Mouse (Mus musculus) layer of hippocampus, adult 18-20 months (tissue): ENCODE results near the gene Rassf2. TPM values are rescaled to one million over a fixed set of nuclear protein-coding genes. Genes with fewer than 3 reads are reported as not detected.

ENCODE experiments used
- DNase-seq, 2 experiments: peaks; one replicate each; pipeline ENCODE4 v3.0.0; 2022; ENCODE audit warnings: low spot score in 2 of 2
- total RNA-seq, 2 experiments: library from RNA; stranded (reverse); gene quantifications; 2 replicates each; pipeline ENCODE4 v1.2.3; 2021

Gene Rassf2
- total RNA-seq, 2 experiments from 2014 or later, result 45.5 to 52.1 TPM

DNA sequence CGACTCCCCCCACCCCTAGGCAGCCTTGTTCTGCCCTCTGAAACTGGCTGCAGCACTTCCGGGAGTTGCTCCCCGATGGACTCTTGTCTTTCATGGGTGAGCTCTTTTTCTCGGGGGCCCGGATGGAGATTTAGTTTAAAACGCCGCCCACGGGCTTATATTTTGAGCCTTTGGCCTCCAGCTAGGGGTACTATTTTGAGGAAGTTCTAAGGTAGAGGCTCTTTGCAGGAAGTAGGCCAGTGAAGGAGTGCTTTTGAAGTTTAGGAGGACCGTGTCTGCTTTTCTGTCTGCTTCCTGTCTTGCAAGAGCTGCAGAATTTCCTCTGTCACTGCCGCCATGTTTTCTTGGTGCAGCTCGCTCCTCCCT is 5.4 kb upstream of the Rassf2 start:
- DNase-seq, result no peak

DNA sequence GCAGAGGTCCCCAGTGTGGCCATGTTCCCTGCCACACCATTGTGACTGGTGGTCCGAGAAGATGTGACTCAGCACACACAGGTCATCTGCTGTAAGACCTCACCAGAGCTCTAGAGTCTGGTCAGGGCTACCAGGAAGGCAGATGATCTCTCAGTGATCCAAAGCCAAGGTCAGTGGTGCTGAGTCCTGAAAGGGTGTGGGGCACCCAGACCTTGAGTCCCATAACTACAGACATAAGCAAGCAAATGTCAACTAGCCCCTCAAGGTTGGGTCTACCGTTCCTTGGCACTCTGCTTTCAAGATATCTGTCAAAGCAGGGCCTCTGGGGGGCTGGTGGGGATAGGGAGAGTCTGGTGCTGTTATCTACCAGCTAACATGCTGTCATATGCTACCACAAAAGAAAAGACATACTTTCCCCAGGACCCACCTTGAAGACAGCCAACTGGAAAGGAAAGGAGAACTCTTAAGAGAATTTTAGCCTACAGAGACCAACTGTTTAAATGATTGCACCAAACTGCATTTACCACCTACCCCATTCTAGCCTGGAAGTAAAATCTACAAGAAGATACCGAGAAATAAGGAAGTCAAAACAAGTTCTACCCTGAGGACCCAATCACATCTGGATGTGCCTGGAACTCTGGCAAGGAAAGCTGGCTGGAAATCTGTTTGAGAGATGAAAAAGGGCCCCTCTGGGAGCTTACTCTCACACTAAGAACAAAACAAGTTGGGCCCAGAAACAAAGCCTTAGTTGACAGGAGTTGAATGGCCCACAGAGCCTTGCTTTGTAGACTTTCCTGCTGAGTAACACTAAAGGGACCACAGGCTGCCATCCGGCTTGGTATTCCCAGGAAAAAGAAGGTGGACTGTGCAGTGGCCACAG is 4.8 kb upstream of the Rassf2 start:
- no peak for DNase-seq

DNA sequence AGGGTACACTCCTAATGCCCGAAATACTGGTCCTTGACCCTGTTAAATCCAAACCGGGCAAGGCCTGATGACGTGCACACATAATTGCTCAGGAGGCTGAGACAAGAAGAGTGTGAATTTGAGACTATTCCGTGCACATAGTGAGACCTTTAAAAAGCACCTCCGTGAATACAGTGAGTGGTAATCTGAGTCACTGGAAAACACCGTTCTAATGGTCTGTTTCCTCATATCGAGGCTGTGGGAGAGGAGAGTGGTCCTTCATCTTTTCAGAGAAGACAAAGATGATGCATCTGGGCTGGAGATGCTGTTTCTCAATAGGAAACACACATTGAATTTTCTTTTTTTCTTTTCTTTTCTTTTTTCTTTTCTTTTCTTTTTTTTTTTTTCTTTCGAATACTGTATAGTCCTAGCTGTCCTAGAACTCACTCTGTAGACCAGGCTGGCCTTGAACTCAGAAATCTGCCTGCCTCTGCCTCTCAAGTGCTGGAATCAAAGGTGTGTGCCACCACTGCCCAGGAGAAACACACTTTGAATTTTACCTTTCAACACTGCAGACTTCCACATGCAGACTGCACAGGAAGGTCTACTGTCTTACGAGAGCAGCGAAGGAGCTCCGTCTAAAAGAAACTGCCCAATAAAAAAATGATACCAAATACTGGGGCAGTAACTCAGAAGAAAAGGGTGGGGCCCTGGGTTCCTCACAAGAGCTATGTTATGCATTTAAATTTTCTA is 1.5 kb upstream of the Rassf2 start:
- DNase-seq, result no peak

DNA sequence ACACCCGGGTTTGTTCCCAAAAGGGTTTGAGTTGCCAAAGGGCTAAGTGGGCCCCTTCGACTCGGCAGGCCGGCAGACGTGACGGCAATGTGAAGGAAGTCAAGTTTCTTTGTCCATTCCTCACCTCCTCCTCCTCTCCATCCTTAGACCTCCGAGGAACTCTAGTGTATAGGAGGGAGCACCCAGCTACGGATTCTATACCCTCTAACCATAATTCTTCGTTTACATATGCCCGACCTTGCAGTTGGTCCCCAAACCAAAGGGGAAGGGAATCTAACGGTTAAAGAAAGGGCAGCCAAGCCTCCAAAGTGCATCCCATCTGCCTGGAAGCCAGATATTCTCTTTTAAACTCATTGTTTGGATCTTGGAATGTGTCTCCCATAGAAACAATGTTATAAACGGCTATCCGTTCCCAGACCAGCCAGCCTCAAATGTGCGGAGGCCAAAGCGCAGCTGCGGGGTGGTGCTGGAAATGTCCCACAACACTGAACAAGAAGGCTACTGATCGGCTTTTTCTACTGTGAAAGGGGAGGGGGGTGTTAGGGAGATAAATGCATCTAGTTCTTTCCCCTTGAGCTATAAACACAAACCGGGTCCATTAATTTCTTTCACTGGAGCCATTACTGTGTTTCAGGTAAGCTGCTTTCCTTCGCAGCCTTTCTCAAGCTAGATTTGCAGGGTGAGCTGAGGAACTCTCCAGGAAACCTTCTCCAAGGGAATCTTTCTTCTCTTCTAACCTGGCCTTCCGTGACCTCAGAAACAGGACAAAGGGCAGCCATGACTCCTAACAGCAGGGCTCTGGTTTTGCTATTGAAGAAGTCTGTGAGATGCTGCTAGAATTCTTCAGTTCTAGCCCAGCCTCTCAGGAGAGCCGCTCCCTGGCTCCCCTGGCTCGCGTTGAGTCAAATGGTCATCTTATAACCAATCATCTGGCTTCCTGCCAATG is 633 bp upstream of the Rassf2 start:
- peak in 1 of 2 experiments; percentile 46 for DNase-seq

DNA sequence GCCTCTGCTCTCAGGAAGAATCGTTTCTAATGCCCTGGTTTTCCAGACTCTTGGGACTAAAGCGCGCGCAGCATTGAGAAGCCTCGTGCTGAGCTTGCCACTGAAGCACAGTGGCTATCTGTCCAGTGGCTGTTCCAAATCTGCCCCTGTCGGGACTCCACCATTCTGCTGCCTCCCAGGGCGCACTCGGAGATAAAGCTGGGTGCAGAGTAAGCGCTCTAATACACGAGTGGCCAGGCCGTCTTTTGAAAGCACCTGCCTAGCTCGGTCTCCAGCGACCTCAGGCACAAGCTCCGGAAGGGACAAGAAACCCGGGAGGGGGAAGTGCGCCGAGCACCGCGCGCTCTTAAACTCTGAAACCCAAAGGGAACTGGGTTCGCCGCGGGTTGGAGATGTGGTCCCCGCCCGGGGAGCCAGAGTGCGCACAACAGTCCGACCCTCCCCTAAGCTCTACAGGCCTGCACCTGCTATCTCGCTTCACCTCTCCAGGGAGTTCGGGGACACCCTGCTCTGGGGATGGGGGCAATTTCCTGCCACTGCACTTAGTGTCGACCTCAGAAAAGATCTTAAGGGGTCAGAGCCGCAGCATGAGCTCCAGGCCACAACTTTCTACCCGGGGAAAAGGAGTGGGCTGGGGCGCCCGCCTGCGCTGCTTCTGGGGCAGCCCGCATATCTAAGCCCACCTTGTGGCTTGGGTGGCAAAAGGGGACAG is 1.0 kb downstream of the Rassf2 start:
- DNase-seq, result no peak

DNA sequence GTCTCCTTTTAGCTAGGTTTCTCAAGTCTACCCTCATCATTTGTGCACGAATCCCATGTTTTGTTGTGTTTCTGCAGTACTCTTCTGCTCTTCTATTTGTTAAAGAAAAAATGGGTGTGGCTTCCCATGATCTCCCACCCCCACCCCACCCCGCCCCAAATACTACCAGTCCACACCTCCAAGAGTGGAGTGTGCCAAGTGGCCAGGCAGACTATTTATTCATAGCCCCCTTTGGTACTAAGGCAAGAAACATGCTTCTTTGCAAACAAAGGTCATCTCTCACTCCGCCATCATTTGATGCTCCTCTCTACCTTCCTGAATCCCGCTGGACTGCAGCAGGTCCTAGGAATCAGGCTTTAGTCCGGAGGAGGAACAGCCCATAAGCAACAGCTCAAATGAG is 2.0 kb downstream of the Rassf2 start:
- no peak for DNase-seq

DNA sequence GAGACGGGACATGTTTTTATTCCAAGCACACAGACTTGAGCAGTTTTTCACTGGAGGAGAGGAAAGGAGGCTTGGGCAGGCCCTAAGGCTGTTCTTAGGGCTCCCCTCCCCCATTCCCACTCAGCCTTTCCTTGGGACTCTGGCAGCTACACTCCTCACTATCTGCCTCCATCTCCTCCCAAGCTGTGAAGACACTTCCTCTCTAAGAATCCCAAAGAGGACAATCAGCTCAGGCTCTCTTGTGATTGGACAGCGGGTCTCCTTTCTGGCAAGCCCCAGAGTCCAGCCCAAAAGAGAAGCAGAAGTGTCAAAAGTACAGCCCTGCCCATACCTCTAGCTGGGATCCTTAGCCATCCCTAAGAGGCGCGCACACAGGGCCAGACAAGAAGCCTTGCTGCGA is 2.7 kb downstream of the Rassf2 start:
- DNase-seq, result no peak

DNA sequence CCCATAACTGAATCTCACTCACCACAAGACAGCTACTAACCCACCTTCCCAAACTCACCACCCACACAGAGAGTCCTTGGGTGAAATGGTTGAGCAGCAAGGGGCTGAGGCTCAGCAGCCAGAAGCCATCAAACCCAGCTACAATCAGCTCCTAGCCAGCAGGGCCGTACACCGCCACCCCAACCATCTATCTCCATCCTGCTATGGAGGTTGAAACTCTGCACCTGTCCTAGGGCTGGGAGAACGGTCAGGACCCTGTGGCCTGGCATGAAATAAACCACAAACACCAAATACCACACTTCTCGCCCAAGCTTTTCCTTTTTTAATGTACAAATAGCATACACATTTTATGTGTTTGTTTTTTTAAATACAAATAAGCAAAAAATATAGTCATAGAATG is 6.0 kb downstream of the Rassf2 start:
- no peak for DNase-seq

DNA sequence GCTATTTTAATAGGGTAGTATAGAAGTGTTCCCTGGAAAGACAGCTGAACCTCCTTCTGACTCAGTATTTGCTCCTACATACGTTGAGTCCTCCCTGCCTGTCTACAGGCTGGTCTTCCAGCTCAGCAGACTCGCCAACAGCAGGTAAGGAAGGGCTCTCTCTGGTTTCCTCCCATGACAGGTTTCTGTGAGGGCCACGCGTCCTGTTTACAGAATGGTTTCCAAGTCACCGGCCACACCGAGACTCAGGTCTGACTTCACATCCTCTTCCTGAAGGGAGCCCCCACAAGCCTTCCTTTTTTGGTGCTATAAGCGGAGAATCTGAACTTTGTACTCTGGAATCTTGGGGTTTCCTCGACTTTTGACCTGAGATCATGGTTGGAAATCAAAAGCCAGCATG is 7.4 kb downstream of the Rassf2 start:
- DNase-seq, result no peak

DNA sequence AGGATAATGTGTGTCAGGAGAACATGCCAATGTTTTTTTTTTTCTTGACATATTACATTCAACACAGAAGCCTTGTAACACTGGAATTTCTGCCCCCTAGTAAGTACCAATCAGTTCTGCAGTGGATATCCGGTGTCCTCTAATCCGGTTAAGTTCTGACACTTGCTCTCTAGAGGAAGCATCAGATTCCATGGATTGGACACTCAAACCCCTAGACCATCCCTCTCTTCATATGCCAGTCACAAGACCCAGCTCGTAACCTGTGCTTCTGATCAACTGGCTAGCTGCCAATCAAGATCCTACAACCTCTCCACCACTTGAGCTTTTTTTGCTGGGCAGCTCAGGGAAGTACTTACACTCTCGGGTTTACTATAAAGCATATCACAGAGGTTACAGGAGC is 8.4 kb downstream of the Rassf2 start:
- no peak for DNase-seq

DNA sequence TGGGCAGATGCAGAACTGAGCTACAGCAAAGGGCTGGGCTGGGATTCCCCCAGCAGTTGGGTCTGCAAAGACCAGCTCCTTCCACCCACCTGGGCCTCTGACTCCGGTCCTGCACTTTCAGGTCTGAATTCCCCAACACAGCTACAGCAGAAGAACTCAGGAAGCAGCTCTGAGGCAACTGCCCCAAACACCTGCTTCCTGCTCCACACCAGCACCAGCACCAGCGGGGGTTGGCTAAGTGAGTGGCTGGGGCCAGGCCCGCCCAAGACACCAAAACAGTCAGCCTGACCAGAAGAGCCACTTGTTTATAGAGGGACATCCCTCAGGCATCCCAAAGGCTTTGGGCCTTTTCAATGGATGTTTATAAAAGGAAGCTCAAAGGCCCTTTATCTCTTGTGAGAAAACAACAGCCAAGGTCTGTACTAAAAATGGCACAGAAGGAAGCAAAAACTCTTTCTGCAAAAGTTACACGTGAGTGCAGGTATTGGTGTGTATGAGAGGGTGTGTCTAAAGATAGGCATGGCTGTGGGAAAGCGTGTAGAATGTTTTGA is 9.0 kb downstream of the Rassf2 start:
- DNase-seq, result no peak

DNA sequence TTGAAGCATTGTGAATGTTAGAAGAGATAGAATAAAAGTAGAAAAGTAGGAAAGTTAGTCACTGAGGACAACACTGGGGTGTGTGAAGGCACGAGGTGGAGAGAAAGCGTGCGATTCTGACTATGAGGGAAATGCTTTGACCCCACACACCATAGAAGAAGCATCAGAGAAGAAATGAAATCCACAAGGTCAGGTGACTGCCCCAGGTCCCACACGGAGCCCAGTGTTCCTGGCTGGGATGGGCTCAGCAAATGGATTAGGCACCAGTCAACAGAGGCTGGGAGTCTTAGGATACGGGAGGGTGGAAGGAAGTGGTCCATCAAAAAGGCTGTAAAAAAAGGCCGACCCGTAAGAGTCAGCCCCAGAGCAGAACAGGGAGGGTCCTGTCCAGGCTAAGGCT is 9.6 kb downstream of the Rassf2 start:
- no peak for DNase-seq

DNA sequence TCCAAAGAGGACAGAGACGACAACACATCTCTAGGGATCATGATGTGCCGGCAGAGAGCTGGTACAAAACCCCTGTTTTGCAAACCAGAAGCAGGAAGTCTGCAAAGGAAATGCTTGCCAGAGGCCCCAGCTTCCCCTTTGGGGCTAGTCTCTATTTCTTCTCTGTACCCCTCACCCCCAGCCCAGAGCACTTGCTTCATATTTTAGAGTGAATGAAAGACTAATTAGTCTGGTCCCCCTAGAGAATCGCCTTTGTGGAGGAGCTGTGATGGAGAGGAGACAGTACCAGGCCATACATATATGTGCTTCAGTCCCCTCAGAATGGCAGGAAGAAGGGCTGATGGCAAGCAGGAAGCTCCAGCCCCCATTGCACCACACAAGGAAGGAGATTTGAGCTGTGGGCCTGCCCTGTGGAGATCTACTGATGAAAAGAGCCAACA is 10.7 kb downstream of the Rassf2 start:
- DNase-seq, result no peak

DNA sequence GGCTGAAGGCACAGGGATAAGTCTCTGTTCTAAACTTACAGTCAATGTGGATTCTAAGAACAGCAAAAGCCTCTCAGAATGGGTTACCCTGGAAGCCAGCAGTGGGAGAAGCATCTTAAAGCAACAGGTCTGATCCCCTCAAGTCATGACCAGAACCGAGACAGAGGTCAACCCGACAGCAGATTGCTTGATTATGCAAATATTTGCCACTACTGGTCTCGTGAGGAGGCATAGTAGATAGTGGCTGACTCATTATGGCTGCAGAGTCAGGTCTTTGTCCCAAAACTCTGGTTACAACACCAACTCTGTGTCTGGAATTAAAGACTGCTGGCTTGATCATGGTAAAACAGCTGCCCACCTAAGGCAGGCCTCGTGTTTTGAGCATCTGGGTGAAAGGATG is 11.9 kb downstream of the Rassf2 start:
- DNase-seq, result no peak

DNA sequence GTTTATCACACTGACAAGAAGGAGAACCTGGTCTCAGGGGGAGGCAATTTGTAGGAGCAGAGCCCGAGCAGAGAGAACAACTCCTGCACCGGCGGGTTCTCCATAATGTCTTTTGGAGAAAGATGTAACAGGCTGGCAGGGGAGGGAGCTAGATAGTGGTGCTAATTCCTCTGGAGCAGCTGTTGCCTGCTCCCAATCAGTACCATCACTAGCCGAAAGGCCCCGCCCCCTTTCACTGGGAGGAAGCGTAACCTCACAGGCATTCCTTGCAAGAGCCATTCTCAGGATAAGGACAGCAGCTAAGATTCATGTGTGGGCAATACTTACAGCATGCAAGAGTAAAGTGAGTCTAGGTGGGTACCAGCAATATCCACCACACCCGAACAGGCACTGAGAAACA is 12.4 kb downstream of the Rassf2 start:
- DNase-seq, result no peak

DNA sequence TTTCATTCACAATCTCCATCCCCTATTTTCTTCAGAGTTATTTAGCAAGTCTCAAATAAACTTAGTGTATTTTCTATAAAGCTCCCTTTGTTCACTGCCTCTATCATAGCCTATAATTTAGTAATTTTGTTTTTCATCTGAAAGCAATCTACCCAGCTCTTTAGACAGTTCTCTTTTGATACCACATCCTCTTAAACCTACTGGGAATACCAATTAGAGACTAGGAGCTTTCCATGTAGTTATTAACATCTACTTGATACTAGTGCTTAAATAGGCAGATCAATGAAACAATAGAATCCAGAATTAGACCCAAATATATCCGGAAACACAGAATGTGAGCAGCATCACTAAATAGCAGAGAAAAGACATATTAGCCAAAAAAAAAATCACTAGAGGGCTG is 14.0 kb downstream of the Rassf2 start:
- DNase-seq, result no peak

DNA sequence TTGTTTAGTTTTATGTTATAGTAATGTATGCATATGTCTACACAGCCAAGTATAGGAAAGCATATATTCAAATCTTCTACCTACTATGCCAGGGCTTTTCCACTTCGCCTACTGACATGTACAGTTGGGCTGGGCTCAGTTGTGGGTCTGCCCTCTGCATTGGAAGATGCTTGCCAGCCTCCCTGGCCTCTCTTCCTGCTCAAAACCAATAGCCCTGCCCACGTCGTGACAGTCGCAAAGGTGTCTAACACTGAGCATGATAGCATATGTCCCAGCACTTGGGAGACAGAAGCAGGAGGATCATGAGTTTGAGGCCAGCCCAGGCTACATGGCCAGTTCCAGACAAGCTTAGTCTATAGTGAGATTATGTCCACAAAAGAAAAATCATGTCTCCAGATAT is 16.9 kb downstream of the Rassf2 start:
- no peak for DNase-seq

DNA sequence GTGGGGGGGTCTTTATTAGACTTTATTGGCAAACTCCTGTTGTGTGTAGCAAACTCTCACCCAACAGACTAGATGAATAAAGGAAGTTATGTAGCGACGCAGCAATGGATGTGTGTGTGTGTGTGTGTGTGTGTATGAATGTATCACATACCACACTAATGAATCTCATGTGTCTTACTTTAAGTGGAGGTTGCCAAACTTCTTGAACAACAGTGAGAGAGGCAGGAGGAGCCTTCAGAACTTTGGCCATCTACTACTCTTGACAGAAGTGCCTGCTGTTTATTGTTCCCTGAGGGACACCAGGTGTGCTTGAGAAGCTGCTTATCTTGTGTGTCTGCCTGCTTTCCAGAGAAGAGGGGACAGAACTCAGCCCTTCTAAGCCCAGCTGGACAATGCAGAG is 19.3 kb downstream of the Rassf2 start:
- no peak for DNase-seq

DNA sequence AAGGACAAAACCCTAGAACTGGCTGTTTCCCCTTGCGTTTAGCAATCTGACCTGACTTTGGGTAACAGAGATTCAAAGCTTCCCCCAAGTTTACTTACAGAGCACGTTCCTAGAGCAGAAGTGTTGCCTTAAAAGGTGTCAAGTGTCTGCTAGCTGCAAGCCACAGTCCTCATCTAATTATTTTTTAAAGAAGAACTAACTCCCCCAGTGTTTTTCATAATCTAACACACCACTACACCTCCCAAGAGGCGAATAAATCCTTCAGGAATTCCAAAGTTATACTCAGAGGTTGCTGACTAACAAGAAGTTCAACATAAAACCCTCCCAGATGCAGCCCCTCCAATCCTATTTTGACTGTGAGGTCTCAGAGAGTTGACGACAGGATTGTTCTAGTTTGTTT is 21.9 kb downstream of the Rassf2 start:
- no peak for DNase-seq

DNA sequence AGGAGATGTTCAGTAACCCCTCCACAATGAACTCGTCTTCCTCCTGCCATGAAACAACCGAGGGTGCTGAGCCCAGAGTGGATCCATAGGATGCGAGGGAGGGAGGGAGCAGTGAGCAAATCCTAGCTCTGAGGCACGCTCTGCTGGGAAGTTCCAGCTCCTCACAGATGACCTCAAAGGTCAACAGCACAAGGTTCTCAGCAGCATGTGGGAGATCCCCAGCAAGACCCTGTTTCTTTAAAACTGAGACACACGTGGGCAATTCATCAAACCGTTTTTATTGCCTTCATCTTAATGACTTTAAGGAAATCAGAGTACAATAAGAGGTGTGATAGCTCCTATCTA is 22.6 kb downstream of the Rassf2 start:
- DNase-seq, result no peak
